Mouse (Mus musculus): ENCODE measurements around the gene Gm43738. TPM values are rescaled to one million over a fixed set of nuclear protein-coding genes. Genes with fewer than 3 reads are reported as not detected.
A peak's percentile ranks its signal among the peaks of the same experiment; 100 is the strongest.

The Gm43738 gene
- polyA plus RNA-seq, 1 experiment from 2014 or later = 0.20 TPM

GRCm38 (mm10) chr3:89094021-89094420 is 6.9 kb downstream of the Gm43738 start:
- 80% methylated on average over 10 of the region's 10 CpGs for WGBS
- no peak overlapping the region for H3K27ac ChIP-seq (ENCODE audit: low read depth)
- 0 out of 2 replicates have a peak, but pooled peaks cover 7% of the 10 kb centered on the region for H3K4me1 ChIP-seq (replicated peaks; ENCODE audit: control insufficient read depth, insufficient read depth, low read length)
- no peak overlapping the region for H3K4me3 ChIP-seq (ENCODE audit: low read depth, low read length)
- H3K36me3 ChIP-seq (ENCODE audit: control insufficient read depth, insufficient read depth, low read length) = peaks cover 47% of the 10 kb centered on the region
- no peak overlapping the region for H3K4me2 ChIP-seq (ENCODE audit: low read length)
- no peak for ATAC-seq (replicated peaks; ENCODE audit: low FRiP score, low TSS enrichment, low read depth)
- no peak for DNase-seq (ENCODE audit: low spot score)
- H3K27me3 ChIP-seq (replicated peaks; ENCODE audit: control insufficient read depth, insufficient read depth, low read length) = peaks cover 15% of the 10 kb centered on the region
- H3K9me3 ChIP-seq (ENCODE audit: control insufficient read depth, low read length) = no peaks in the 10 kb centered on the region
- H3K9ac ChIP-seq (ENCODE audit: low read length) = no peak overlapping the region

DNA sequence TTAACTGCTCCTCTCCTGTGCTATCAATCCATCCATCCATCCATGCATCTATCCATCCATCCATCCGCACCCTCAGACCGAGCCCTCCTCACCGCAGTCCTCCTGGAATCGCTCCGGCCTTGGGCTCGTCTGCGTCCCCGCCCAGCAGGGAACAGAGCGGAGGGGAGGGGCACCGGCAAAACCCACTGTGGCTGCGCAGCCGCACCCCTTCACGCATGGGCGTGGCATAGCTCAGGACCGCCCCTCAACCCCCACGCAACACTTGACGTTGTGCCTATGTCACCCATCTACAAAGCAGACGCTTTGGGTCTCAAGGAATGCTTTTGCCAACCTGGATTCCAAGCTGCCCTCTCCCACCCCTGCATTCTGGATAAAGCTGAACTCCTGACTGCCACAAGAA is 7.7 kb downstream of the Gm43738 start, which contains the start of gene Rusc1:
Gene Rusc1 (minus strand): TSS at position 137 of the 400 bp plus-strand sequence.
- WGBS = 1% methylated on average over 18 of the region's 18 CpGs
- ATAC-seq (replicated peaks; ENCODE audit: low FRiP score, low TSS enrichment, low read depth) = peak; percentile 34
- Histone ChIP-seq H3K9me3 (ENCODE audit: control insufficient read depth, low read length) (no peaks in the 10 kb centered on the region), H3K36me3 (ENCODE audit: control insufficient read depth, insufficient read depth, low read length) (peaks cover 39% of the 10 kb centered on the region), H3K9ac (ENCODE audit: low read length) (peak within 1 kb of the TSS; percentile 11; the same call in 1 of the 2 replicates), H3K4me2 (ENCODE audit: low read length) (peak within 1 kb of the TSS; percentile 44), H3K4me3 (ENCODE audit: low read depth, low read length) (peak within 1 kb of the TSS; percentile 29), H3K4me1 (replicated peaks; ENCODE audit: control insufficient read depth, insufficient read depth, low read length) (0 out of 2 replicates have a peak, but pooled peaks cover 7% of the 10 kb centered on the region), H3K27ac (ENCODE audit: low read depth) (no peak within 1 kb of the TSS), H3K27me3 (replicated peaks; ENCODE audit: control insufficient read depth, insufficient read depth, low read length) (peaks cover 20% of the 10 kb centered on the region)
- DNase-seq (ENCODE audit: low spot score) = peak; percentile 87

- H3K4me2 ChIP-seq (ENCODE audit: low read length) = peak overlapping the region; percentile 44
- DNase-seq (ENCODE audit: low spot score) = no peak
- no peak for ATAC-seq (replicated peaks; ENCODE audit: low FRiP score, low TSS enrichment, low read depth)
- no peak overlapping the region for H3K27ac ChIP-seq (ENCODE audit: low read depth)
- WGBS = 26% methylated on average over 11 of the region's 11 CpGs
- H3K9ac ChIP-seq (ENCODE audit: low read length) = peak overlapping the region; percentile 11; the same call in 1 of the 2 replicates
- H3K4me3 ChIP-seq (ENCODE audit: low read depth, low read length) = peak overlapping the region; percentile 29
- no peaks in the 10 kb centered on the region for H3K9me3 ChIP-seq (ENCODE audit: control insufficient read depth, low read length)
- H3K27me3 ChIP-seq (replicated peaks; ENCODE audit: control insufficient read depth, insufficient read depth, low read length) = peaks cover 20% of the 10 kb centered on the region
- H3K4me1 ChIP-seq (replicated peaks; ENCODE audit: control insufficient read depth, insufficient read depth, low read length) = peaks cover 11% of the 10 kb centered on the region; the same call in 1 of the 2 replicates
- peaks cover 34% of the 10 kb centered on the region for H3K36me3 ChIP-seq (ENCODE audit: control insufficient read depth, insufficient read depth, low read length)
Measured at GRCm38 (mm10) chr3:89092509-89093090, 8.3 kb downstream of the Gm43738 start.

DNA sequence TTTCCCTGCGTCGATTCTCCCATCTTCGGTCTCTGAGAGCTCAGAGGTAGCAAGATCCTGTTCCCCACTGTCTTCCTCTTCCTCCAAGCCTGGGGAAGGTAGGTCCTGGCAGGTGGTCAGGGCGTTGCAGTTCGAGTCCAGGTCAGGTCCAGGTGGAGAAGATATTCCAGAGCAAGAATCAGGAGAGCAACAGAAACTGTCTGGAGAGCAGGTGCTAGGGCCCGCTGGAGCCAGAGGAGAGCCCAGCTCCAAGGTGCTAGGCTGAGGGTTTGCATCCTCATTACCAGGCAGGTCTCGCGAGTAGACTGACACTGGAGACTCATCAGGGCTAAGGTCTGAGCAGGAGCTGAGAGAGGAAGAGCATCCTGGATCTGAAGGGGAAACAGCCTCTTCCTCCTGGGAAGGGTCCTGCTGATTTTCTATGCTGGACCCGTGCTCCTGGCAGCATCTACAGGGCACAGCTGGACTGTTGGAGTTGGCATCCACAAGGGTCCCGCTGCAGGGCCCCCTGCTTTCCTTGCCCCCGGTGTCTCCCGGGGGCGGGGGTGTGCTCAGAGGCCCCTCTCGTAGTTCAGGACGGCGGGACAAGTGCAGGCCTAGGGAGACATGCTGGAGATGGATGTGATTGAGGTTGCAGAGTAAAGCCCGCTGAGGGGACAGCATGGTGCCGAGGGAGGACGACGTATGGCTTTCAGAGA is 8.9 kb downstream of the Gm43738 start:
- H3K9ac ChIP-seq (ENCODE audit: low read length) = no peak overlapping the region
- H3K9me3 ChIP-seq (ENCODE audit: control insufficient read depth, low read length) = no peaks in the 10 kb centered on the region
- ATAC-seq (replicated peaks; ENCODE audit: low FRiP score, low TSS enrichment, low read depth) (no peak), DNase-seq (ENCODE audit: low spot score) (peak; percentile 58)
- peaks cover 20% of the 10 kb centered on the region for H3K27me3 ChIP-seq (replicated peaks; ENCODE audit: control insufficient read depth, insufficient read depth, low read length)
- WGBS = 16% methylated on average over 20 of the region's 20 CpGs
- peak overlapping the region; percentile 99 for H3K4me2 ChIP-seq (ENCODE audit: low read length)
- no peak overlapping the region for H3K27ac ChIP-seq (ENCODE audit: low read depth)
- peaks cover 13% of the 10 kb centered on the region; the same call in 1 of the 2 replicates for H3K4me1 ChIP-seq (replicated peaks; ENCODE audit: control insufficient read depth, insufficient read depth, low read length)
- peaks cover 27% of the 10 kb centered on the region for H3K36me3 ChIP-seq (ENCODE audit: control insufficient read depth, insufficient read depth, low read length)
- H3K4me3 ChIP-seq (ENCODE audit: low read depth, low read length) = peak overlapping the region; percentile 59; the same call in 1 of the 2 replicates

DNA sequence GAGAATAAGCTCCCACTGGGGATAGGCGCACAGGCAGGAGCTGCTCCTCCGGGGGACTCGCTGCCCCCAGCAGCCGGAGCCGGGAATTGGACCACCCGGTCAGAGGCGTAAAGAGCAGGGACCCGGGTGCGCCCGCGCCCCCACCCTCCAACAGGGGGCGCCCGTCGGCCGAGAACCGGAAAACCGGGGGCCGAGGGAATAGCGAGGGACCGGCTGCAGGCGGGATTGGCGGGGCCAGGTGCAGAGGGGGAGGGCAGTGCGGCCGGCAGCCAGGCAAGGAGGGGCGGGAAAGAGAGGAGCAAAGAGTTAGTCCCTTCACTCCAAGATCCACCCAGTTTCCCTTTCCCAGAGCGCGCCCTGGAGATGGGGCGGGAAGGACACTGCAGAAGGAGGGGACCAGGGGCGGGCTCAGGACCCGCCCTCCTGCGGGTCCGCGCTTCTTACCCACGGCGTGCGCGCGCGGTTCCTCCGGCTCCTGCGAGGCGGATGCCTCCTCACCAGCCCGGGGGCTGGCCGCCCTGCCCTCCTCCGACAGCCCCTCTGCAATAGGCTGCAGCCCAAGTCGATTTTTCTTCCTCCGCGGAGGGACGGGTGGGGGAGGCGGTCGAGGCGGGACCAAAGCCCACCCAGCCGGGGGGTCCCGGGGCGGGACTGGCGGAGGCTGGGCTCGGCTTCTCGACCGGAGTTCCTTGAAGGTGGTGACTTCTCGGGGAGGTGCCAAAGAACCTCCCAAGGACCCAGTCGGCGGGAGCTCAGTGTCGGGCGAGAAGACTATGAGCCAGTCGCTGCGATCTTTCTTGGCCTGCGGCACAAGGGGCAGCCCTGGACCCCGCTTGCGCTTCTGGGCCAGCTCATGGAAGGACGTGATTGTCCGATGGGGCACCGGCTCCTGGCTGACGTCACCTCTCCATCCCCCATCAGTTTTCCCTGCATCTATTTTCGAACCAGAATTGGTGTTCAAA is 9.9 kb downstream of the Gm43738 start:
- Histone ChIP-seq H3K9ac (ENCODE audit: low read length) (peak overlapping the region; percentile 59), H3K36me3 (ENCODE audit: control insufficient read depth, insufficient read depth, low read length) (peaks cover 23% of the 10 kb centered on the region), H3K27ac (ENCODE audit: low read depth) (peak overlapping the region; percentile 43), H3K4me3 (ENCODE audit: low read depth, low read length) (peak overlapping the region; percentile 59), H3K9me3 (ENCODE audit: control insufficient read depth, low read length) (no peaks in the 10 kb centered on the region), H3K4me2 (ENCODE audit: low read length) (peak overlapping the region; percentile 99), H3K27me3 (replicated peaks; ENCODE audit: control insufficient read depth, insufficient read depth, low read length) (peaks cover 20% of the 10 kb centered on the region), H3K4me1 (replicated peaks; ENCODE audit: control insufficient read depth, insufficient read depth, low read length) (peaks cover 13% of the 10 kb centered on the region; the same call in 1 of the 2 replicates)
- peak; percentile 94 for DNase-seq (ENCODE audit: low spot score)
- WGBS = under 1% methylated on average over 61 of the region's 74 CpGs
- peak; percentile 76 for ATAC-seq (replicated peaks; ENCODE audit: low FRiP score, low TSS enrichment, low read depth)

GRCm38 (mm10) chr3:89089882-89090591 is 10.9 kb downstream of the Gm43738 start:
- DNase-seq (ENCODE audit: low spot score) = peak; percentile 87
- Histone ChIP-seq H3K4me2 (ENCODE audit: low read length) (peak overlapping the region; percentile 99), H3K27me3 (replicated peaks; ENCODE audit: control insufficient read depth, insufficient read depth, low read length) (peaks cover 20% of the 10 kb centered on the region), H3K9ac (ENCODE audit: low read length) (peak overlapping the region; percentile 59), H3K4me1 (replicated peaks; ENCODE audit: control insufficient read depth, insufficient read depth, low read length) (peaks cover 13% of the 10 kb centered on the region; the same call in 1 of the 2 replicates), H3K4me3 (ENCODE audit: low read depth, low read length) (peak overlapping the region; percentile 59), H3K36me3 (ENCODE audit: control insufficient read depth, insufficient read depth, low read length) (peaks cover 13% of the 10 kb centered on the region), H3K9me3 (ENCODE audit: control insufficient read depth, low read length) (no peaks in the 10 kb centered on the region), H3K27ac (ENCODE audit: low read depth) (peak overlapping the region; percentile 43)
- under 1% methylated on average over 40 of the region's 40 CpGs for WGBS
- peak; percentile 80 for ATAC-seq (replicated peaks; ENCODE audit: low FRiP score, low TSS enrichment, low read depth)

DNA sequence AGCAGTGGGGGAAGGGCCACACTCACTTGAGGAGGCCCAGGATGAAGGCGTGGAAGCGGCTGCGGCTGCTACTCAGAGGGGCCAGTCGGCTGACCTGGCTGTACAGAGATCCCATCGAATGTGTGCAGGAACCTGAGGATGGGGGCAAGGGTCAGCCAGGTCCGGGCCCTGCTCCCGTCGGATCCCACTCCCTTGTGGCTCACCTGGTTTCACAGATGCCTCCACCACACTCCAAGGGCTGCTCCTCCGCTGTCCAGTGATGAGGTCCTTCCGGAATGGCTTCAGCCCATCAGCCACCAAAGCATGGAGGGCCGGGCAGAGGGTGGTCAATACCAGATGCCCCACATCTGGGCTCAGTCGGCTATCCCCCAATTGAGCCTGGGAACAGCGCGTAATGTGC is 11.9 kb downstream of the Gm43738 start:
- Histone ChIP-seq H3K9ac (ENCODE audit: low read length) (no peak overlapping the region), H3K4me2 (ENCODE audit: low read length) (peak overlapping the region; percentile 99), H3K27ac (ENCODE audit: low read depth) (no peak overlapping the region), H3K4me1 (replicated peaks; ENCODE audit: control insufficient read depth, insufficient read depth, low read length) (peaks cover 13% of the 10 kb centered on the region; the same call in 1 of the 2 replicates), H3K36me3 (ENCODE audit: control insufficient read depth, insufficient read depth, low read length) (0 out of 2 replicates have a peak, but pooled peaks cover 10% of the 10 kb centered on the region), H3K9me3 (ENCODE audit: control insufficient read depth, low read length) (no peaks in the 10 kb centered on the region), H3K4me3 (ENCODE audit: low read depth, low read length) (peak overlapping the region; percentile 59), H3K27me3 (replicated peaks; ENCODE audit: control insufficient read depth, insufficient read depth, low read length) (peaks cover 20% of the 10 kb centered on the region)
- 54% methylated on average over 14 of the region's 14 CpGs for WGBS
- no peak for DNase-seq (ENCODE audit: low spot score)
- no peak for ATAC-seq (replicated peaks; ENCODE audit: low FRiP score, low TSS enrichment, low read depth)

Data from intestine, embryonic 14.5 days (tissue).